Mouse (Mus musculus) inflammation-experienced regulatory T-cells, adult 16 weeks (primary cell): ENCODE data around the gene Fam222a. TPM values are rescaled to one million over a fixed set of nuclear protein-coding genes. Genes with fewer than 3 reads are reported as not detected.

ENCODE experiments used
- polyA plus RNA-seq: library from polyadenylated mRNA; unstranded; fragments of 100-300 nt; shearing (Covaris generic); gene quantifications from one replicate; pipeline ENCODE4 v1.2.1, GENCODE M21; 2017

Gene Fam222a
- polyA plus RNA-seq: not detected

DNA sequence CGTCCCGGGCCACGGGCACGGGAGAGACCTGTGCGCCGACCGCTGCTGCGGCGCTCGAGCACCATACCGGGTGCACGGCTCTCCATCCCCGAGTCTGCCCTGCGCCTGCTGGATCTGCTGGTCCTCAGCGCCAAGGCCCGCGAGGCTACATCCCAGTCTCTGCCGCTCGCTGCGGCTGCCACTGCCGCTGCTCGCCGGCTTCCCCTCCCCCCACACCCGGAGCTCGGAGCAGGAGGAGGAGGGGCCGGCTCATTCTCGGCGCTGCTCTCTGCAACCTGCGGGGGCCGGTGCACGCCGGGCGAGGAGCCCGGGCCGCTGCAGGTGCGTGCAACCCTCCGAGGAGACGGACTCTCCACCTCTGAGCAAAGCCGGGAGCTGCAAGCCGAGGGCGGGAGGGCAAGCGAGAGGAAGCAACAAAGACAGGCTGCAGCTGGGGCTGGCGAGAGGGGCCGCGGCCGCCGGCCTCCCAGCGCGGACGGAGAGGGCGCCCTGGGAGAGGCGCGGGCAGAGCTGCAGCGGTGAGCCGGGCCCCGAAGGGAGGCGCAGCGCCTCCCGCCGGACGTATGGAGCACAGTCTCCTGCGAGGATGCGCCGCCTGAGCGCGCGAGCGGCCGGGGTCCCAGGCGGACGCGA, at the start of gene Fam222a:
TSS of gene Fam222a (plus strand) at position 452 of the 633 bp plus-strand sequence.

DNA sequence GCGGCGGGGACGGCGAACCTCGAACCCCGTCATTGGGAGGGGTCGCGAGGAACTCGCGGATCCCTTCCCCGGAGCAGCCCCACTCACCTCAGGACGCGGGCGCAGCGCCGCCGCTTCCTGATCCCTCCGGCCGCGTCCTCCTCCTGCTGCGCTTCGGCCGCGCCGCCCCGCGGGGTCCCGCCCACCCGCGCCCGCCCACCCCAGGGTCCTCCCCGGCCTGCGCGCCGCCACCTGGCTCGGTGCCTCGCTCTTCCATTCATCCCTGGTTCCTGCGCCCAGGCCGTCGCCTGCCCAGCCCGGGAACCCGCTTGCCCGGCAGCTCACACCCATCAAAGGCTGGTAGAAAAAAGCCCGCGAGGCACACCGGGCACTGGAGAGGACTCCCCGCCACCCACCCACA, 90.4 kb downstream of the Fam222a start, which contains the start of gene Trpv4:
TSS of gene Trpv4 (minus strand) at position 167 of the 400 bp plus-strand sequence.

Other genes starting within 250 kb of the Fam222a start
- 174 TPM for gene Kctd10, start 187.5 kb upstream of the Fam222a start, polyA plus RNA-seq
- gene Ube3b, start 187.4 kb upstream of the Fam222a start, polyA plus RNA-seq: 77.0 TPM
- gene Mmab, start 124.0 kb upstream of the Fam222a start, polyA plus RNA-seq: 13.8 TPM
- gene Mvk, start 123.7 kb upstream of the Fam222a start, polyA plus RNA-seq: 11.6 TPM
- 1.0 TPM for gene Trpv4, start 90.4 kb downstream of the Fam222a start, polyA plus RNA-seq
- 259 TPM for gene Gltp, start 123.0 kb downstream of the Fam222a start, polyA plus RNA-seq
- 26.7 TPM for gene Tchp, start 139.7 kb downstream of the Fam222a start, polyA plus RNA-seq
- 12.2 TPM for gene Ankrd13a, start 206.7 kb downstream of the Fam222a start, polyA plus RNA-seq
- 130 TPM for gene Git2, start 207.5 kb downstream of the Fam222a start, polyA plus RNA-seq